Mouse (Mus musculus) ES-E14 (cell line): ENCODE measurements around the gene Osbpl9. TPM values are rescaled to one million over a fixed set of nuclear protein-coding genes. Genes with fewer than 3 reads are reported as not detected.
A peak's percentile ranks its signal among the peaks of the same experiment; 100 is the strongest.

Experiments
- DNase-seq: peaks from one replicate; pipeline ENCODE4 v3.0.0-alpha.2; 2013; ENCODE audit warnings: low read depth, low spot score
- H3K27ac ChIP-seq: 2 replicates; pipeline ENCODE4 v1.5.1; 2012; ENCODE audit warnings: low read depth, mild to moderate bottlenecking, low read length, moderate library complexity, mixed read lengths; ENCODE audit not compliant: poor library complexity, insufficient read depth, severe bottlenecking
- H3K36me3 ChIP-seq: 2 replicates; pipeline ENCODE4 v1.6.1; 2012; ENCODE audit warnings: mild to moderate bottlenecking, low read length, moderate library complexity, mixed read lengths; ENCODE audit not compliant: control insufficient read depth, poor library complexity, insufficient read depth, severe bottlenecking
- H3K4me1 ChIP-seq, 2 experiments: fragments of 150-350 bp in 1 of 2; sonication (generic) in 1 of 2; 2 replicates each; pipeline ENCODE4 v1.6.1; 2012; ENCODE audit warnings: low read length in 2 of 2, mild to moderate bottlenecking in 1 of 2, mixed read lengths in 1 of 2; ENCODE audit not compliant: control insufficient read depth in 2 of 2, insufficient read depth in 2 of 2, poor library complexity in 1 of 2
- H3K4me3 ChIP-seq, 2 experiments: fragments of 150-350 bp in 1 of 2; sonication (generic) in 1 of 2; 2 replicates each; pipeline ENCODE4 v1.5.1; 2012; ENCODE audit warnings: low read length in 2 of 2, low read depth in 1 of 2, mild to moderate bottlenecking in 1 of 2, mixed read lengths in 1 of 2; ENCODE audit not compliant: insufficient read depth in 1 of 2, poor library complexity in 1 of 2, severe bottlenecking in 1 of 2
- H3K9ac ChIP-seq: 2 replicates; pipeline ENCODE4 v1.6.1; 2012; ENCODE audit warnings: low read depth, mild to moderate bottlenecking, low read length, mixed read lengths; ENCODE audit not compliant: poor library complexity, insufficient read depth, severe bottlenecking
- H3K9me3 ChIP-seq: fragments of 150-350 bp; sonication (generic); 2 replicates; pipeline ENCODE4 v1.6.1; 2012; ENCODE audit warnings: low read depth, mild to moderate bottlenecking, low read length; ENCODE audit not compliant: control insufficient read depth, insufficient read depth
- CHD2 ChIP-seq: IDR thresholded peaks from 2 replicates; pipeline ENCODE4 v1.6.1; 2014; ENCODE audit warnings: mild to moderate bottlenecking, low read depth, low read length, inconsistent platforms
- HCFC1 ChIP-seq: IDR thresholded peaks from 2 replicates; pipeline ENCODE4 v1.6.1; 2012; ENCODE audit warnings: low read length, inconsistent platforms, borderline replicate concordance; ENCODE audit not compliant: insufficient read depth
- MAFK ChIP-seq: IDR thresholded peaks from 2 replicates; pipeline ENCODE4 v1.6.1; 2014; ENCODE audit warnings: mild to moderate bottlenecking, low read depth, low read length, inconsistent platforms; ENCODE audit not compliant: insufficient read depth
- ZC3H11A ChIP-seq: IDR thresholded peaks from 2 replicates; pipeline ENCODE4 v1.6.1; 2012; ENCODE audit warnings: low read depth, mild to moderate bottlenecking, inconsistent platforms, low read length, borderline replicate concordance
- ZNF384 ChIP-seq: IDR thresholded peaks from 2 replicates; pipeline ENCODE4 v1.6.1; 2012; ENCODE audit warnings: low read depth, low read length, inconsistent platforms
- in situ Hi-C, 2 experiments: fragments of 600-800 bp; cut with MboI; formaldehyde crosslinking; loops; one replicate each; pipeline ENCODE4 v1.15.1; 2025; ENCODE audit warnings: low sequenced_read_pairs in 2 of 2, inconsistent platforms in 1 of 2; ENCODE audit not compliant: unreplicated experiment in 2 of 2
- total RNA-seq: library from RNA; depleted of rRNA; stranded (reverse); fragments of 300-350 nt; gene quantifications from 2 replicates; pipeline ENCODE4 v1.2.3, GENCODE M21; 2012

Gene Osbpl9
- total RNA-seq, 1 experiment = 39.5 TPM

DNA sequence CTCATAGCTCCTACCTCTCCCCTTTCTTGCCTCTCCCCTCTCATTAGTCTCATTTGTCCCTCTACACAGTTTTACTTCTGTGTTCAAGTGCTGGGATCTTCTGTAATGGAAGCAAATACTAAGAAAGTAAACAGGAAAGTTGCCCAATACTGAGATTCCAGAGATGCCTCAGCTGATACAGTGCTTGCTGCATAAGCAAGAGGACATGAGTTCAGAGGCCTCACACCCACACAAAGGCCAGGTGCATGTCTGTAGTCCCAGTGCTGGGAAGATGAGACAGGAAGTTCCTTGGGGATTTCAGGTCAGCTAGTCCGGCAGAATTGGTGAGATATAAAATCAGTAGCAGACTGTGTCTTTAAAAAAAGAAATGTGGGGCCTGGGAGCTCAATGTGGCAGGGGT is 2.3 kb upstream of the Osbpl9 start:
- TF ChIP-seq CHD2 = no peak
- no peak for TF ChIP-seq MAFK
- TF ChIP-seq ZC3H11A = no peak
- TF ChIP-seq HCFC1 = no peak
- no peak for TF ChIP-seq ZNF384
- no peak overlapping the region for H3K9ac ChIP-seq
- no peaks in the 10 kb centered on the region for H3K36me3 ChIP-seq
- no peaks in the 10 kb centered on the region for H3K9me3 ChIP-seq
- H3K4me1 ChIP-seq = no peaks in the 10 kb centered on the region
- DNase-seq = no peak
- no peak overlapping the region for H3K27ac ChIP-seq
- H3K4me3 ChIP-seq = no peak overlapping the region
- in situ Hi-C loops = no loop called here

DNA sequence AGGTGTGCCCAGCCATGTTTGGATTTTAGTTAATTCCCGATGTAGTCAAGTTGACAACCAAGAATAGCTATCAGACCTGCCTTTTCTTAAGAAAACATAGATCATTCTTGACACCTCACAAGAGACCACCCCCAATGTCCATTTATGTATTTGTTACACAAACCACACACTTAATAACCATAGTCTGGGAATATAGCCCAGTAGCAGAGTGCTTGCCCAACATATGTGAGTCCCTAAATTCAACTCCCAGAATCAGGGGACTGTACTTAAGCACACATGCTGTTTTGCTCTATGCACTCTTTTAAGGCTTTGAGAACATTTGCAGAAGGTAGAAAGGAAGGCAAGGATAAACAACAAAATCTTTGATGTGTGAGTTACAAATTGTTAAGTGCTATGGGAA is 1.9 kb upstream of the Osbpl9 start:
- Histone ChIP-seq H3K27ac (no peak overlapping the region), H3K9ac (no peak overlapping the region), H3K4me3 (no peak overlapping the region), H3K36me3 (no peaks in the 10 kb centered on the region), H3K9me3 (no peaks in the 10 kb centered on the region), H3K4me1 (no peaks in the 10 kb centered on the region)
- DNase-seq = no peak
- in situ Hi-C loops = no loop called here
- TF ChIP-seq MAFK (no peak), CHD2 (no peak), HCFC1 (no peak), ZC3H11A (no peak)

DNA sequence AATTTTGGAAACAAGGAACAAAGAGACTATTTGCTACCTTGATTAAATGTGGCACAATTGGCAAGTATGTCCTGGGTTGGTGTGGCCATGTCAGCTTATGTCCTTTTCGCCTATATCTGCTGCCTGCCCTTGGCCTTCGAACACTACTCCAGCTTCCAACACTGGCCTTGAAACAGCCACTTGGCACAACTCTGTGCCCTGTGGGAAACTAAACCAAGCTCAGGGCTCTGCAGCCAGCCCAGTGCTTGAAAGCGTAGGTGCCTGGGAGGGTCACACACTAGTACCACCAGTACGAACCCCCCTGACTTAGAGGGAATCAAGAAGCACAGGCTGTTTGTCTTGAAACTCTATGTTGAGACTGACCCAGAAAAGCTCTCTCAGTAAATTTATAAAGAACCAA is 3.0 kb downstream of the Osbpl9 start:
- Histone ChIP-seq H3K27ac (no peak overlapping the region), H3K4me1 (no peaks in the 10 kb centered on the region), H3K9ac (no peak overlapping the region), H3K4me3 (no peak overlapping the region), H3K36me3 (no peaks in the 10 kb centered on the region), H3K9me3 (no peaks in the 10 kb centered on the region)
- no peak for TF ChIP-seq CHD2
- TF ChIP-seq ZNF384 = no peak
- no peak for TF ChIP-seq HCFC1
- no peak for TF ChIP-seq MAFK
- DNase-seq = no peak
- in situ Hi-C loops = no loop called here

DNA sequence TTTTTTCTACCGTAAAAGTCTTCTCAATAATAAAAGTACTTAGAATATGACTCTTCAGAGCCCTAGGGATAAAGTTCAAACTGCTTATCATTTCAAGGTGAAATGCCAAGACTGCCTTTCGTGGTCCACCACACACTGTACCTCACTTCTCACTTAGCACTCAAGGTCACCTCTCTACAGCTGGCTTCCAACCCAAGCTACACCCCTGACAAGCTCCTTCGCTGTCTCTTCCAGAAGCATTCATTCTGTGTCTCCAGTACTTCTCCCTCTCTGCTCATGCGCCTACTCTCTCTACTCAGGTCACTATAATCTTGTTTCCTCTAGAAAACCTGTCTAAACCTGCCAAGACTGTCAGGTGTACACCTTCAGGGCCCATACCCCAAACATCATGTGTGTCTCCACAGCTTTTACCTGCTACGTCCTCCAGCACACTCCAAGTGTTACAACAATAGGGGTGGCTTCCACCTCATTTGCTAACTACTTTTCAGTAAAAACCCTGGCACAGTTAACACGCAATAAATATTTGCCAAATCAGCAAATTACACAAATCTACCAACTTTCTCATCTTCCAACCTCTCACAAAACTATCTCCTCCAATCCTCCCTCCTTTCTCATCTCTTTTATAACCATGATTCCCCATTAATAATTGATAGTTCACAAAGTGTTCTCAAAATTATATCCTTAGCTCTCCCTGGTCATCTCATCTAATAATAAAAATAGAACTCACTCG is 6.0 kb downstream of the Osbpl9 start:
- in situ Hi-C loops = no loop called here
- TF ChIP-seq HCFC1 = no peak
- no peak for TF ChIP-seq CHD2
- TF ChIP-seq ZC3H11A = no peak
- peak; percentile 80 for TF ChIP-seq MAFK
- TF ChIP-seq ZNF384 = no peak
- Histone ChIP-seq H3K9me3 (no peaks in the 10 kb centered on the region), H3K36me3 (no peaks in the 10 kb centered on the region), H3K4me3 (no peak overlapping the region), H3K27ac (no peak overlapping the region), H3K4me1 (peaks cover 0 to 2% of the 10 kb centered on the region in 2 experiments; a peak in 1 of 4 replicates), H3K9ac (no peak overlapping the region)
- DNase-seq = no peak

DNA sequence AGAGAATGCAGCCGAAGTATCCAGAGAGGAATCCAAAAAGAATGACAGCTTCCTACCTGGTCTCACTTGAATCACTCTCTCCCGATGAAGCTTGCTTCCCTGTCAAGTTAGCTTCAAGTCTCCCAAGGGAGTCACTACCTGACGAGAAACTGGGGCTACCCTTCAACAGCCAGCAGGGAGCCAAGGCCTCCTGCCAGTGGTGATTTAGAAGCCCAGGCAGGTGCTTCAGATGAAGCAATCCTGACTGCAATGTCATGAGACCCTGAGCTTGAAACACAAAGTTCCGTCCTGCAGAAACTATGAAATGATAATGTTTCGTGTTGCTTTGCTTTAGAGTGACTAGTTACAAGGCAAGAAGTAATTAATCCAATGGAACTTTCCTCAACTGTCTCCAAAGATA is 8.2 kb downstream of the Osbpl9 start:
- Histone ChIP-seq H3K36me3 (no peaks in the 10 kb centered on the region), H3K9ac (no peak overlapping the region), H3K4me1 (peaks cover 0 to 4% of the 10 kb centered on the region in 2 experiments; a peak in 1 of 4 replicates), H3K27ac (no peak overlapping the region), H3K4me3 (no peak overlapping the region), H3K9me3 (no peaks in the 10 kb centered on the region)
- no peak for TF ChIP-seq ZC3H11A
- TF ChIP-seq MAFK = no peak
- TF ChIP-seq HCFC1 = no peak
- no peak for TF ChIP-seq CHD2
- no peak for TF ChIP-seq ZNF384
- no peak for DNase-seq
- in situ Hi-C loops = no loop called here
